Mouse (Mus musculus) hindbrain, embryonic 11.5 days (tissue): ENCODE measurements around the gene Olfr1195. TPM values are rescaled to one million over a fixed set of nuclear protein-coding genes. Genes with fewer than 3 reads are reported as not detected.
"Not testable (repeated sequence)": the region's sequence is repeated elsewhere in the genome, so short reads cannot be mapped to it uniquely, and the experiment has no call there.

Experiments used
- ATAC-seq: fragments of 200-750 bp; cut with Nextera tagmentation; 2 replicates; pipeline ENCODE4 v1.8.0; 2017; ENCODE audit warnings: mild to moderate bottlenecking, moderate TSS enrichment, moderate library complexity; ENCODE audit not compliant: low FRiP score
- DNase-seq: peaks from one replicate; pipeline ENCODE4 v3.0.0-alpha.2; 2015; ENCODE audit warnings: low spot score
- H3K27ac ChIP-seq: fragments of 300-500 bp; sonication (generic); 2 replicates; pipeline ENCODE4 v1.5.1; 2014; ENCODE audit warnings: mild to moderate bottlenecking, low read depth, low read length
- H3K27me3 ChIP-seq: fragments of 300-500 bp; sonication (generic); 2 replicates; pipeline ENCODE4 v1.6.1; 2014; ENCODE audit warnings: mild to moderate bottlenecking, low read length, moderate library complexity, mixed read lengths; ENCODE audit not compliant: control insufficient read depth, insufficient read depth
- H3K36me3 ChIP-seq: fragments of 300-500 bp; sonication (generic); 2 replicates; pipeline ENCODE4 v1.6.1; 2014; ENCODE audit warnings: mild to moderate bottlenecking, low read length, moderate library complexity, mixed read lengths; ENCODE audit not compliant: control insufficient read depth, insufficient read depth
- H3K4me1 ChIP-seq: fragments of 300-500 bp; sonication (generic); replicated peaks from 2 replicates; pipeline ENCODE4 v1.6.1; 2014; ENCODE audit warnings: low read length, mixed read lengths; ENCODE audit not compliant: control insufficient read depth, insufficient read depth
- H3K4me2 ChIP-seq: fragments of 300-500 bp; sonication (generic); replicated peaks from 2 replicates; pipeline ENCODE4 v1.6.1; 2014; ENCODE audit warnings: mild to moderate bottlenecking, low read depth, low read length
- H3K4me3 ChIP-seq: fragments of 300-500 bp; sonication (generic); 2 replicates; pipeline ENCODE4 v1.5.1; 2014; ENCODE audit warnings: low read depth, low read length
- H3K9ac ChIP-seq: fragments of 300-500 bp; sonication (generic); 2 replicates; pipeline ENCODE4 v1.6.1; 2014; ENCODE audit warnings: low read depth, low read length
- H3K9me3 ChIP-seq: fragments of 300-500 bp; sonication (generic); 2 replicates; pipeline ENCODE4 v1.6.1; 2016; ENCODE audit warnings: low read length; ENCODE audit not compliant: control insufficient read depth
- WGBS: fragments of 180-500 bp; shearing (Covaris S2); extraction: QIAGEN DNeasy Blood & Tissue Kit; methylation state at CpG from one replicate; pipeline ENCODE4 v1.1.7; 2014; 5-methylcytosine and 5-hydroxymethylcytosine counted together
- polyA plus RNA-seq: library from polyadenylated mRNA; unstranded; fragments of >200 nt; fragmentation: Nextera tagmentation; extraction: Ambion mirVana; gene quantifications from 2 replicates; pipeline ENCODE4 v1.2.1, GENCODE M21; 2014

Gene Olfr1195
- polyA plus RNA-seq, result not detected in 2 replicates

- no peak for DNase-seq
- H3K9ac ChIP-seq, result no peak within 1 kb of the TSS
- H3K27me3 ChIP-seq, result no peaks in the 10 kb centered on the region
- no peak within 1 kb of the TSS for H3K4me3 ChIP-seq
- H3K4me2 ChIP-seq, result no peak within 1 kb of the TSS
- H3K9me3 ChIP-seq, result no peaks in the 10 kb centered on the region
- H3K4me1 ChIP-seq, result no peaks in the 10 kb centered on the region
- no peak for ATAC-seq
- no peak within 1 kb of the TSS for H3K27ac ChIP-seq
- H3K36me3 ChIP-seq, result no peaks in the 10 kb centered on the region
Observed at GRCm38 (mm10) chr2:88689087-88689486, at the start of gene Olfr1195. Olfr1195 (minus strand) TSS chr2:88689187.

GRCm38 (mm10) chr2:88732266-88732665 is 43.3 kb upstream of the Olfr1195 start, which contains the start of gene Olfr1197:
Olfr1197 (minus strand) TSS chr2:88732366.
- H3K36me3 ChIP-seq, result no peaks in the 10 kb centered on the region
- H3K4me3 ChIP-seq, result no peak within 1 kb of the TSS
- no peak within 1 kb of the TSS for H3K27ac ChIP-seq
- DNase-seq (no peak), ATAC-seq (no peak)
- H3K9ac ChIP-seq, result no peak within 1 kb of the TSS
- no peaks in the 10 kb centered on the region for H3K4me1 ChIP-seq
- H3K4me2 ChIP-seq, result no peak within 1 kb of the TSS
- no peaks in the 10 kb centered on the region for H3K27me3 ChIP-seq
- H3K9me3 ChIP-seq, result no peaks in the 10 kb centered on the region
- 75% methylated on average over 1 of the region's 1 CpGs for WGBS

GRCm38 (mm10) chr2:88704497-88704896 is 15.5 kb upstream of the Olfr1195 start, which contains the start of gene Olfr1196:
Olfr1196 (minus strand) TSS chr2:88704597.
- WGBS, result 86% methylated on average over 2 of the region's 2 CpGs
- Histone ChIP-seq H3K36me3 (no peaks in the 10 kb centered on the region), H3K9me3 (no peaks in the 10 kb centered on the region), H3K27me3 (no peaks in the 10 kb centered on the region), H3K4me1 (no peaks in the 10 kb centered on the region), H3K9ac (no peak within 1 kb of the TSS), H3K4me3 (no peak within 1 kb of the TSS), H3K4me2 (no peak within 1 kb of the TSS), H3K27ac (no peak within 1 kb of the TSS)
- DNase-seq (no peak), ATAC-seq (no peak)

- H3K9me3 ChIP-seq, H3K9ac ChIP-seq, H3K36me3 ChIP-seq, H3K4me1 ChIP-seq, DNase-seq, H3K4me2 ChIP-seq, H3K27ac ChIP-seq, H3K27me3 ChIP-seq, ATAC-seq, H3K4me3 ChIP-seq: not testable (repeated sequence)
Observed at GRCm38 (mm10) chr2:88675328-88675727, 13.7 kb downstream of the Olfr1195 start, which contains the start of gene Olfr1193. Olfr1193 (plus strand) TSS chr2:88675628.

DNA sequence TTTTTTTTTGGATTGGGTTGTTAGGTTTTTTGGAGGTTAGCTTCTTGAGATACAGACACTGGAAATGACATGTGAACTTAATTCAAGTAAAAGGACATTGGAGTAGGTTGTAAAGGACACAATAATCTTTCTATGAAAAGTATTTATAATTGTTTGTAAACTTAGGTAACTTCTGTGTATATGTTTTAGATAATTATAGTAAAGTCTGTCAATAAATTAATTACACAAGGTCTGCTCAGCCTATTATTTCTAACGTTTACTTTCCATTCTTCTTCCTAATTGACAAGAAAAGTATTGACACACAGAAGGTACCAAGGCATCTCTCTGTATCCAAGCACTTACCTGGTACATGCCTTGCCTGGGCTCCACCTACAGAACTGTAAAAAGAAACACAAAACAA is 40.8 kb downstream of the Olfr1195 start, which contains the start of gene Olfr1192-ps1:
Olfr1192-ps1 (plus strand) TSS at position 301 of the 400 bp plus-strand sequence.
- no peaks in the 10 kb centered on the region for H3K4me1 ChIP-seq
- no peak within 1 kb of the TSS for H3K4me3 ChIP-seq
- H3K27me3 ChIP-seq, result no peaks in the 10 kb centered on the region
- no peaks in the 10 kb centered on the region for H3K9me3 ChIP-seq
- H3K9ac ChIP-seq, result no peak within 1 kb of the TSS
- WGBS, result 43% methylated on average over 1 of the region's 1 CpGs
- no peak within 1 kb of the TSS for H3K4me2 ChIP-seq
- ATAC-seq (no peak), DNase-seq (no peak)
- no peaks in the 10 kb centered on the region for H3K36me3 ChIP-seq
- no peak within 1 kb of the TSS for H3K27ac ChIP-seq

DNA sequence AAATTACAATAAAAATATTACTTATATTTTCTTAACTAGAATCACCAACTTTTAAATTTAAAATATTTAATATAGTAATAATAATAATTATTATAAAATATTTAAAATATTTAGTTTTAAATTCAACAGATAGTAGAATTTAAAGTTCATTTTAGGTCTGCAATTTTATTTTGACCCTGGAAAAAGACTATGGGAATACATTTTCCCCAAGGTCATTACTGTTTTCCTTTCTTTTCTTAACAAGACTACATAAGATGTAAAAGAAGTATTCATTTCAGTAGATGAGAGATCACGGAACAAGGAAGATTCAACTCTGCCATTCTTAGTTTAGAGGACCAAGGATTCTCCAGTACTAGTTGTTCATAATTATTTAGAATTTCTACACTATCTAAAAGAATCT is 48.7 kb downstream of the Olfr1195 start, which contains the start of gene Olfr1191-ps1:
Olfr1191-ps1 (plus strand) TSS at position 301 of the 400 bp plus-strand sequence.
- not testable (repeated sequence) for H3K9ac ChIP-seq, H3K36me3 ChIP-seq, ATAC-seq, H3K4me1 ChIP-seq, H3K9me3 ChIP-seq, H3K4me3 ChIP-seq, DNase-seq, H3K27me3 ChIP-seq, H3K4me2 ChIP-seq, H3K27ac ChIP-seq
- WGBS, result 93% methylated on average over 1 of the region's 1 CpGs

Other genes with a start within 250 kb of the Olfr1195 start
- gene Gm13757, start 240.1 kb downstream of the Olfr1195 start, polyA plus RNA-seq, result not detected in 2 replicates
- gene Olfr1183, start 234.3 kb downstream of the Olfr1195 start, polyA plus RNA-seq, result not detected in 2 replicates
- not detected in 2 replicates for gene Olfr1184, start 205.6 kb downstream of the Olfr1195 start, polyA plus RNA-seq
- gene Olfr1185-ps1, start 195.9 kb downstream of the Olfr1195 start, polyA plus RNA-seq, result not detected in 2 replicates
- not detected in 2 replicates for gene Olfr1186, start 170.6 kb downstream of the Olfr1195 start, polyA plus RNA-seq
- not detected in 2 replicates for gene Olfr1188, start 132.3 kb downstream of the Olfr1195 start, polyA plus RNA-seq
- gene Olfr1189, start 102.7 kb downstream of the Olfr1195 start, polyA plus RNA-seq, result not detected in 2 replicates
- not detected in 2 replicates for gene Olfr1191-ps1, start 48.6 kb downstream of the Olfr1195 start, polyA plus RNA-seq
- gene Olfr1192-ps1, start 40.7 kb downstream of the Olfr1195 start, polyA plus RNA-seq, result not detected in 2 replicates
- not detected in 2 replicates for gene Olfr1193, start 13.6 kb downstream of the Olfr1195 start, polyA plus RNA-seq
- not detected in 2 replicates for gene Olfr1196, start 15.4 kb upstream of the Olfr1195 start, polyA plus RNA-seq
- gene Olfr1197, start 43.2 kb upstream of the Olfr1195 start, polyA plus RNA-seq, result not detected in 2 replicates
- gene Olfr1198, start 62.2 kb upstream of the Olfr1195 start, polyA plus RNA-seq, result not detected in 2 replicates
- not detected in 2 replicates for gene Olfr1199, start 71.3 kb upstream of the Olfr1195 start, polyA plus RNA-seq
- not detected in 2 replicates for gene Olfr1200, start 81.3 kb upstream of the Olfr1195 start, polyA plus RNA-seq
- gene Olfr1201, start 103.8 kb upstream of the Olfr1195 start, polyA plus RNA-seq, result not detected in 2 replicates
- gene Olfr1202, start 125.3 kb upstream of the Olfr1195 start, polyA plus RNA-seq, result not detected in 2 replicates
- not detected in 2 replicates for gene Olfr1205, start 140.6 kb upstream of the Olfr1195 start, polyA plus RNA-seq
- not detected in 2 replicates for gene Olfr1204, start 160.1 kb upstream of the Olfr1195 start, polyA plus RNA-seq
- gene Olfr1206, start 174.0 kb upstream of the Olfr1195 start, polyA plus RNA-seq, result not detected in 2 replicates
- not detected in 2 replicates for gene Olfr1208, start 213.1 kb upstream of the Olfr1195 start, polyA plus RNA-seq
- gene Olfr1209, start 226.0 kb upstream of the Olfr1195 start, polyA plus RNA-seq, result not detected in 2 replicates
- gene Olfr1211, start 248.9 kb upstream of the Olfr1195 start, polyA plus RNA-seq, result not detected in 2 replicates